Mouse (Mus musculus) MEL (cell line): ENCODE measurements around the gene Nos1. TPM values are rescaled to one million over a fixed set of nuclear protein-coding genes. Genes with fewer than 3 reads are reported as not detected.
"Not testable (repeated sequence)": the region's sequence is repeated elsewhere in the genome, so short reads cannot be mapped to it uniquely, and the experiment has no call there.

Experiments used
- DNase-seq: peaks from one replicate; pipeline ENCODE4 v3.0.0; 2011; ENCODE audit warnings: low read depth, low spot score
- H3K27ac ChIP-seq: 2 replicates; pipeline ENCODE4 v1.5.1; 2012; ENCODE audit warnings: low read depth, mild to moderate bottlenecking, control low read depth, low read length, moderate library complexity; ENCODE audit not compliant: control insufficient read depth
- H3K27me3 ChIP-seq, 2 experiments: fragments of 150-350 bp in 1 of 2; sonication (generic) in 1 of 2; 2 replicates each; pipeline ENCODE4 v1.6.1; 2012; ENCODE audit warnings: low read length in 2 of 2, mild to moderate bottlenecking in 2 of 2, improper control_type of control experiment in 1 of 2, moderate library complexity in 1 of 2; ENCODE audit not compliant: insufficient read depth in 2 of 2, control insufficient read depth in 1 of 2
- H3K36me3 ChIP-seq, 2 experiments: 2 replicates each; pipeline ENCODE4 v1.6.1; 2012 to 2014; ENCODE audit warnings: low read length in 2 of 2, improper control_type of control experiment in 1 of 2, inconsistent platforms in 1 of 2, mild to moderate bottlenecking in 1 of 2; ENCODE audit not compliant: insufficient read depth in 2 of 2, control insufficient read depth in 1 of 2
- H3K4me1 ChIP-seq, 2 experiments: fragments of 150-350 bp in 1 of 2; sonication (generic) in 1 of 2; 2 replicates each; pipeline ENCODE4 v1.6.1; 2012; ENCODE audit warnings: low read length in 2 of 2, improper control_type of control experiment in 1 of 2, mild to moderate bottlenecking in 1 of 2; ENCODE audit not compliant: insufficient read depth in 2 of 2, control insufficient read depth in 1 of 2
- H3K4me3 ChIP-seq, 2 experiments: fragments of 150-350 bp in 1 of 2; sonication (generic) in 1 of 2; 2 replicates each; pipeline ENCODE4 v1.5.1; 2012; ENCODE audit warnings: low read depth in 2 of 2, low read length in 2 of 2, mild to moderate bottlenecking in 2 of 2, moderate library complexity in 2 of 2, control low read depth in 1 of 2, improper control_type of control experiment in 1 of 2; ENCODE audit not compliant: control insufficient read depth in 1 of 2, insufficient read depth in 1 of 2
- H3K79me2 ChIP-seq: 2 replicates; pipeline ENCODE4 v1.6.1; 2012; ENCODE audit warnings: mild to moderate bottlenecking, low read length, moderate library complexity; ENCODE audit not compliant: control insufficient read depth, poor library complexity, insufficient read depth
- H3K9ac ChIP-seq: 2 replicates; pipeline ENCODE4 v1.6.1; 2012; ENCODE audit warnings: low read depth, mild to moderate bottlenecking, control low read depth, low read length, moderate library complexity; ENCODE audit not compliant: control insufficient read depth, poor library complexity, severe bottlenecking
- H3K9me3 ChIP-seq: fragments of 150-350 bp; sonication (generic); replicated peaks from 2 replicates; pipeline ENCODE4 v1.6.1; 2012; ENCODE audit warnings: mild to moderate bottlenecking, low read length, improper control_type of control experiment, moderate library complexity; ENCODE audit not compliant: insufficient read depth
- CHD1 ChIP-seq: IDR thresholded peaks from 2 replicates; pipeline ENCODE4 v1.6.1; 2012; ENCODE audit warnings: low read depth, mild to moderate bottlenecking, inconsistent platforms, low read length, improper control_type of control experiment
- E2F4 ChIP-seq: IDR thresholded peaks from 2 replicates; pipeline ENCODE4 v1.6.1; 2011; ENCODE audit warnings: low read depth, low read length, improper control_type of control experiment, borderline replicate concordance
- ELF1 ChIP-seq: IDR thresholded peaks from 2 replicates; pipeline ENCODE4 v1.6.1; 2014; ENCODE audit warnings: low read depth, mild to moderate bottlenecking, inconsistent platforms, low read length, improper control_type of control experiment, moderate library complexity
- EP300 ChIP-seq, 2 experiments: IDR thresholded peaks; 2 replicates each; pipeline ENCODE4 v1.6.1; 2011; ENCODE audit warnings: improper control_type of control experiment in 2 of 2, low read length in 2 of 2, low read depth in 1 of 2, mild to moderate bottlenecking in 1 of 2
- GABPA ChIP-seq: IDR thresholded peaks from 2 replicates; pipeline ENCODE4 v1.6.1; 2012; ENCODE audit warnings: low read depth, mild to moderate bottlenecking, inconsistent platforms, low read length, improper control_type of control experiment, moderate library complexity
- HCFC1 ChIP-seq: IDR thresholded peaks from 2 replicates; pipeline ENCODE4 v1.6.1; 2012; ENCODE audit warnings: low read depth, mild to moderate bottlenecking, inconsistent platforms, low read length, improper control_type of control experiment, moderate library complexity
- KAT2A ChIP-seq: conservative IDR thresholded peaks from 2 replicates; pipeline ENCODE4 v1.6.1; 2012; ENCODE audit warnings: low read depth, low read length, improper control_type of control experiment, inconsistent platforms
- MAFK ChIP-seq: IDR thresholded peaks from 2 replicates; pipeline ENCODE4 v1.6.1; 2011; ENCODE audit warnings: low read depth, mild to moderate bottlenecking, low read length, improper control_type of control experiment, borderline replicate concordance
- MAZ ChIP-seq: IDR thresholded peaks from 2 replicates; pipeline ENCODE4 v1.6.1; 2012; ENCODE audit warnings: low read depth, mild to moderate bottlenecking, inconsistent platforms, low read length, improper control_type of control experiment
- MEF2A ChIP-seq: IDR thresholded peaks from 2 replicates; pipeline ENCODE4 v1.6.1; 2014; ENCODE audit warnings: low read depth, mild to moderate bottlenecking, inconsistent platforms, low read length, improper control_type of control experiment; ENCODE audit not compliant: poor library complexity, insufficient replicate concordance, severe bottlenecking; ENCODE audit errors: extremely low read depth
- MYC ChIP-seq: IDR thresholded peaks from 2 replicates; pipeline ENCODE4 v1.6.1; 2011; ENCODE audit warnings: low read depth, mild to moderate bottlenecking, low read length, improper control_type of control experiment, moderate library complexity
- NELFE ChIP-seq: IDR thresholded peaks from 2 replicates; pipeline ENCODE4 v1.6.1; 2011; ENCODE audit warnings: low read depth, low read length, improper control_type of control experiment
- POLR2A ChIP-seq, 2 experiments: IDR thresholded peaks; 2 replicates each; pipeline ENCODE4 v1.6.1; 2011 to 2012; ENCODE audit warnings: low read length in 2 of 2, mild to moderate bottlenecking in 2 of 2, control low read depth in 1 of 2, improper control_type of control experiment in 1 of 2, low read depth in 1 of 2, moderate library complexity in 1 of 2; ENCODE audit not compliant: control insufficient read depth in 1 of 2, insufficient read depth in 1 of 2, poor library complexity in 1 of 2
- POLR2AphosphoS2 ChIP-seq: IDR thresholded peaks from 2 replicates; pipeline ENCODE4 v1.6.1; 2011; ENCODE audit warnings: low read length, improper control_type of control experiment
- RAD21 ChIP-seq: IDR thresholded peaks from 2 replicates; pipeline ENCODE4 v1.6.1; 2011; ENCODE audit warnings: mild to moderate bottlenecking, low read depth, low read length, improper control_type of control experiment
- TAL1 ChIP-seq: IDR thresholded peaks from 2 replicates; pipeline ENCODE4 v1.6.1; 2012; ENCODE audit warnings: mild to moderate bottlenecking, inconsistent platforms, low read length, moderate library complexity, mixed read lengths
- TBP ChIP-seq: IDR thresholded peaks from 2 replicates; pipeline ENCODE4 v1.8.0; 2011; ENCODE audit warnings: low read depth, low read length, improper control_type of control experiment
- USF1 ChIP-seq: IDR thresholded peaks from 2 replicates; pipeline ENCODE4 v1.6.1; 2014; ENCODE audit warnings: low read depth, mild to moderate bottlenecking, inconsistent platforms, low read length, improper control_type of control experiment, moderate library complexity
- USF2 ChIP-seq, 2 experiments: IDR thresholded peaks; 2 replicates each; pipeline ENCODE4 v1.6.1; 2011 to 2012; ENCODE audit warnings: improper control_type of control experiment in 2 of 2, low read length in 2 of 2, borderline replicate concordance in 1 of 2, inconsistent platforms in 1 of 2, low read depth in 1 of 2, mild to moderate bottlenecking in 1 of 2; ENCODE audit not compliant: insufficient read depth in 1 of 2
- polyA plus RNA-seq, 2 experiments: library from polyadenylated mRNA; stranded (reverse) in 1 of 2; unstranded in 1 of 2; fragments of >175 nt in 1 of 2; fragments of >200 nt in 1 of 2; gene quantifications; 2 replicates each; pipeline versions ENCODE4 v1.2.1 to v1.2.4; 2012; ENCODE audit warnings: low replicate concordance in 2 of 2, low read depth in 1 of 2; ENCODE audit not compliant: insufficient read length in 2 of 2, insufficient read depth in 1 of 2, missing spikeins in 1 of 2
- total RNA-seq: library from RNA; depleted of rRNA; stranded (reverse); fragments of 300-350 nt; gene quantifications from 2 replicates; pipeline ENCODE4 v1.2.3, GENCODE M21; 2012

Gene Nos1
- total and polyA plus RNA-seq, 3 experiments = 0.35 to 1.5 TPM; not detected in 1

DNA sequence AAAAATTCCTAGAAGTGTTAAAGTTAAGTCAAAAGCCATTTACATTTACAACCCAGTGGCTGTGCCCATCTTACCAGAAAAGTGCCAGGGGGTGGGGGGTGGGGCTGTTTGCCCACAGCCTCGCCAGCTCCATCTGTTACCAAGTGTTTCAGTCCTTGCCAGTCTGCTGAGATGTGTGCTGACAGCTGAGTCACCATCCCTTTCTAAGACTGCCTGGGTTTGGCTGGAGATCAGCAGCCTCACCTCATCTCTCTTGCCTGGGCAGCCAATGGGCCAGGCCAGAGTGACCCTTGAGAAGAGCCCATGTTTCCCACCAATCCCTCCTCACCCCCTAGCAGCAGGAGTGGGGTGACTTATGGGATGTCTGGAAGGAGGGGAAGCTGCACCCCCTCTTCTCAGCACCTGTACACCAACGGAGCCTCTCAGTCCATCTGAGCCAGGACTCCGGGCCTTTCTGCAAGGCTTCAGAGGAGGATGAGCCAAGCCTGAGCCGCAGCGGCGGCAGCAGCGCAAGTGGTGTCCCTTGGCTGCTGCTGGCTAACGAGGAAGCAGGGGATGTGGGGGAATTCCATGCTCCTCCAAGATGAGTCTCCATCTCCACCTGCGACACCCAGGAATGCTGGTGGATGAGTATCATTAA, 100.2 kb downstream of the Nos1 start:
- no peaks in the 10 kb centered on the region for H3K79me2 ChIP-seq
- H3K4me3 ChIP-seq = no peak overlapping the region
- DNase-seq = no peak
- no peaks in the 10 kb centered on the region for H3K36me3 ChIP-seq
- no peaks in the 10 kb centered on the region for H3K27me3 ChIP-seq
- H3K9ac ChIP-seq = no peak overlapping the region
- H3K27ac ChIP-seq = no peak overlapping the region
- TF ChIP-seq MEF2A (no peak), TBP (no peak), USF1 (no peak), E2F4 (no peak), USF2 (IDR thresholded peaks at IDR 0.05; ENCODE audit: borderline replicate concordance in 1 of 2, insufficient read depth in 1 of 2, low read depth in 1 of 2, low read length in 2 of 2) (no peak), TAL1 (no peak), KAT2A (no peak), CHD1 (no peak), RAD21 (no peak)
- TF ChIP-seq, all 39 proteins: peak for 0
- Histone ChIP-seq H3K9me3 (no peaks in the 10 kb centered on the region), H3K4me1 (no peaks in the 10 kb centered on the region)

DNA sequence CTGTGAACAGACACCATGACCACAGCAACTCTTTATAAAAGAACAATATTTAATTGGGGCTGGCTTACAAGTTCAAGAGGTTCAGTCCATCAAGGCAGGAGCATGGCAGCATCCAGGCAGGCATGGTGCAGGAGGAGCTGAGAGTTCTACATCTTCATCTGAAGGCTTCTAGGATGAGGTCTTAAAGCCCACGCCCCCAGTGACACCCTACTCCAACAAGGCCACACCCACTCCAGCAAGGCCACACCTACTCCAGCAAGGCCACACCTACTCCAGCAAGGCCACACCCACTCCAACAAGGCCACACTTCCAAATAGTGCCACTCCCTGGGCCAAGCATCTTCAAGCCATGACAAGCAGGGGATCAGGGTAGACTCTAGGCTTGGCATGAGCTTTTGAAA, 101.6 kb downstream of the Nos1 start:
- not testable (repeated sequence) for DNase-seq, H3K9me3 ChIP-seq, H3K79me2 ChIP-seq, H3K27me3 ChIP-seq, H3K9ac ChIP-seq, H3K27ac ChIP-seq, H3K4me3 ChIP-seq, H3K36me3 ChIP-seq, H3K4me1 ChIP-seq

DNA sequence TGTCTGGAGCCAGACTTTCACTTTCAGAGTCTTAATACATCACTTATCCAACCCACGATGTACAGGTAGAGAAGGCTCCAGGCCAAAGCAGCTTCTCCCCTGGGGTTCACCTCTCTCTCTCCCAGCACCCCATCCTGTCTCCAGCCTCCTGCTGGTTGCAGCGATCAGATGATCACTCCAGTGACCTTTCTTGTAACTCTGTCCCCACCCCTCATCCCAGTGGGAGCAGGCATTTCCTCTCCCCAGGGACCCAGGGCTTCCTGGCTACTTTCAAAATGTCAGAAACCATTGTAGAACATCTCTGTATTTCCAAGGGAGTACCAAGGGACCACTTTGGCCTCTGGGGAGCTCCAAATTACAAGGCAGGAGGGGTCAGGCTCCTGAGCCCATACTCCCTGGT, 104.2 kb downstream of the Nos1 start:
- H3K27me3 ChIP-seq = no peaks in the 10 kb centered on the region
- no peak overlapping the region for H3K9ac ChIP-seq
- H3K9me3 ChIP-seq = no peaks in the 10 kb centered on the region
- TF ChIP-seq TAL1 = no peak
- TF ChIP-seq USF2 (IDR thresholded peaks at IDR 0.05; ENCODE audit: borderline replicate concordance in 1 of 2, insufficient read depth in 1 of 2, low read depth in 1 of 2, low read length in 2 of 2) = no peak
- TF ChIP-seq POLR2A (IDR thresholded peaks at IDR 0.05; ENCODE audit: control insufficient read depth in 1 of 2, insufficient read depth in 1 of 2, low read depth in 1 of 2, low read length in 2 of 2, poor library complexity in 1 of 2) = no peak
- TF ChIP-seq MAZ = no peak
- TF ChIP-seq MYC = no peak
- TF ChIP-seq NELFE = no peak
- TF ChIP-seq GABPA = no peak
- TF ChIP-seq EP300 (IDR thresholded peaks at IDR 0.05; ENCODE audit: low read depth in 1 of 2, low read length in 2 of 2) = no peak
- TF ChIP-seq POLR2AphosphoS2 = no peak
- no peak for TF ChIP-seq HCFC1
- TF ChIP-seq MAFK = no peak
- TF ChIP-seq ELF1 = no peak
- no peaks in the 10 kb centered on the region for H3K36me3 ChIP-seq
- no peak for DNase-seq
- H3K27ac ChIP-seq = no peak overlapping the region
- no peak overlapping the region for H3K4me3 ChIP-seq
- H3K4me1 ChIP-seq = no peaks in the 10 kb centered on the region
- H3K79me2 ChIP-seq = no peaks in the 10 kb centered on the region
